Comparison of ENCODE assay signal across 8 mouse cellular contexts in the genomic region with DNA sequence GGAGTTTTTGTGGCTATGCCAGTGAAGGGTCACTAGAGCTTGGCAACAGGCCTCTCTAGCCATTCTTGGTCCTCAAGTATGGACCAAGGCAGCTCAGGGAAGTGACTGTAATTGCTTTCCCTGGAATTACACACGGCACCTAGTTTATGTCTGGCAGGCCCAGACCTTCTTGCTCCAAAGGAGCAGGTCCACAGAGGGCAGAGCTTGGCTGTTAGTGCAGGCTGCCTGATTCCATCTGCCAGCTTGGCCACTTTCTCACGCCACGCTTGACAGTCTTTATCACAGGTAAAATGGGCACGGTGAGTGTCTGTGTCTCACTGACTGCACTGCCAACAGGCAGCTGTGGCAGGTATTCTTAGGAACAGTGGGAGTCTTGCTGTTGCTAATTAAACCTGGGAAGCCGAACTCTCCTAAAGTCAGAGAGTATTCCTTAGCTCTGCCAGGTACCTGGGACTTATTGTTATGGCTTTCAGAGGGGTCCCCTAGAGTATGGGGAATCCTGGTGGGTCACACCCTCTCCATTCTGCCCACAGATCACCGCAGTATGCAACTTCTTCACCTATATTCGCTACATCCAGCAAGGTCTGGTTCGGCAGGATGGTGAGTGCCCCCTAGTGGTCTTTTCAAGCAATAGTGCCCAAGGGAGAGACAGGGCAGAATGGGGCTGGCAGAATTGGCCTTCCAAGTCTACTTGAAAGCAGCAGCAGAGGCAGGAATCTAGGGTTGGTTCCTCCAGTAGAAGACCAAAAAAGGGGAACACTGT. TPM values are rescaled to one million over a fixed set of nuclear protein-coding genes. Genes with fewer than 3 reads are reported as not detected.
DNase-seq lines count a peak whose midpoint lies in the region; ATAC-seq and TF ChIP-seq lines count a peak whose summit lies in the region.

No protein-coding gene starts in this region.

- TF ChIP-seq CTCF in heart, adult 2 months (IDR thresholded peaks at IDR 0.05): peak; percentile 92
- peak; percentile 94 for TF ChIP-seq CTCF in stomach, postnatal 0 days (IDR thresholded peaks at IDR 0.05; ENCODE audit: low read depth)

- no peaks in the 10 kb centered on the region for H3K9me3 ChIP-seq in heart, embryonic 11.5 days (replicated peaks; ENCODE audit: control insufficient read depth, low read length)
- H3K9me3 ChIP-seq in forebrain, embryonic 13.5 days (replicated peaks): no peaks in the 10 kb centered on the region
- H3K9me3 ChIP-seq in intestine, embryonic 15.5 days: no peaks in the 10 kb centered on the region
- no peaks in the 10 kb centered on the region for H3K9me3 ChIP-seq in midbrain, embryonic 15.5 days
- no peaks in the 10 kb centered on the region for H3K9me3 ChIP-seq in stomach, postnatal 0 days (ENCODE audit: control insufficient read depth, low read length)

- H3K9ac ChIP-seq in heart, adult 2 months (ENCODE audit: low read depth, low read length): no peak overlapping the region
- H3K9ac ChIP-seq in heart, embryonic 11.5 days (ENCODE audit: low read depth, low read length): no peak overlapping the region
- H3K9ac ChIP-seq in forebrain, embryonic 13.5 days: no peak overlapping the region
- H3K9ac ChIP-seq in intestine, embryonic 15.5 days: no peak overlapping the region
- H3K9ac ChIP-seq in midbrain, embryonic 15.5 days: no peak overlapping the region
- H3K9ac ChIP-seq in stomach, postnatal 0 days (ENCODE audit: low read length): no peak overlapping the region

- no peak for TF ChIP-seq POLR2A in heart, adult 2 months (IDR thresholded peaks at IDR 0.05; ENCODE audit: insufficient read depth, low read depth, low read length)

- H3K4me1 ChIP-seq in heart, adult 2 months (ENCODE audit: control insufficient read depth, insufficient read depth, low read length): no peaks in the 10 kb centered on the region
- peaks cover 1% of the 10 kb centered on the region for H3K4me1 ChIP-seq in heart, embryonic 11.5 days (ENCODE audit: control insufficient read depth, insufficient read depth, low read length)
- H3K4me1 ChIP-seq in forebrain, embryonic 13.5 days: no peaks in the 10 kb centered on the region
- H3K4me1 ChIP-seq in intestine, embryonic 15.5 days (replicated peaks): peaks cover 6% of the 10 kb centered on the region; the same call in 1 of the 2 replicates
- H3K4me1 ChIP-seq in midbrain, embryonic 15.5 days: no peaks in the 10 kb centered on the region
- no peaks in the 10 kb centered on the region for H3K4me1 ChIP-seq in stomach, postnatal 0 days (replicated peaks; ENCODE audit: control insufficient read depth, insufficient read depth)

- H3K27me3 ChIP-seq in heart, adult 2 months (ENCODE audit: control insufficient read depth, insufficient read depth, low read length): no peaks in the 10 kb centered on the region
- no peaks in the 10 kb centered on the region for H3K27me3 ChIP-seq in heart, embryonic 11.5 days (ENCODE audit: control insufficient read depth, insufficient read depth, low read length)
- no peaks in the 10 kb centered on the region for H3K27me3 ChIP-seq in forebrain, embryonic 13.5 days
- H3K27me3 ChIP-seq in intestine, embryonic 15.5 days (replicated peaks): no peaks in the 10 kb centered on the region
- no peaks in the 10 kb centered on the region for H3K27me3 ChIP-seq in midbrain, embryonic 15.5 days (replicated peaks)
- H3K27me3 ChIP-seq in stomach, postnatal 0 days (ENCODE audit: control insufficient read depth, insufficient read depth, low read length): no peaks in the 10 kb centered on the region

- ATAC-seq in heart, embryonic 11.5 days (replicated peaks; ENCODE audit: insufficient number of reproducible peaks, low FRiP score, low TSS enrichment): no peak
- ATAC-seq in forebrain, embryonic 13.5 days: peak; percentile 76
- ATAC-seq in intestine, embryonic 15.5 days: peak; percentile 56
- peak; percentile 57 for ATAC-seq in midbrain, embryonic 15.5 days (replicated peaks)
- ATAC-seq in stomach, postnatal 0 days (ENCODE audit: low FRiP score, low TSS enrichment): peak; percentile 46

- no peaks in the 10 kb centered on the region for H3K79me2 ChIP-seq in heart, adult 2 months (replicated peaks; ENCODE audit: control insufficient read depth, insufficient read depth, low read length)

- intact Hi-C loops in heart, adult 2 months (cut with DNase I): loop anchor here (1.0 to 2.0 kb wide), 2 partner anchors 33 to 117 kb away; no protein-coding TSS in a partner anchor

- no peak overlapping the region for H3K27ac ChIP-seq in heart, adult 2 months
- no peak overlapping the region for H3K27ac ChIP-seq in heart, embryonic 11.5 days (ENCODE audit: low read depth, low read length)
- H3K27ac ChIP-seq in forebrain, embryonic 13.5 days: no peak overlapping the region
- H3K27ac ChIP-seq in intestine, embryonic 15.5 days: no peak overlapping the region
- no peak overlapping the region for H3K27ac ChIP-seq in midbrain, embryonic 15.5 days
- H3K27ac ChIP-seq in stomach, postnatal 0 days (replicated peaks): no peak overlapping the region

- 0 out of 2 replicates have a peak, but pooled peaks have one; percentile 46 for TF ChIP-seq EP300 in heart, adult 2 months (IDR thresholded peaks at IDR 0.05; ENCODE audit: insufficient read depth, low read depth, low read length)
- TF ChIP-seq EP300 in stomach, postnatal 0 days (optimal IDR thresholded peaks at IDR 0.05): no peak

- peak; percentile 62 to 64 for DNase-seq in heart, adult 2 months
- DNase-seq in c-Kit-positive CD71-positive TER-119-positive erythroid progenitor cells, embryonic 14.5 days (ENCODE audit: low spot score): peak; percentile 69
- peak; percentile 68 for DNase-seq in liver
- DNase-seq in stomach, postnatal 0 days (ENCODE audit: low spot score): peak; percentile 53

- no peaks in the 10 kb centered on the region for H3K36me3 ChIP-seq in heart, adult 2 months (ENCODE audit: control insufficient read depth, insufficient read depth, low read length)
- H3K36me3 ChIP-seq in heart, embryonic 11.5 days (ENCODE audit: control insufficient read depth, insufficient read depth, low read length): peaks cover 3% of the 10 kb centered on the region; the same call in 1 of the 2 replicates
- no peaks in the 10 kb centered on the region for H3K36me3 ChIP-seq in forebrain, embryonic 13.5 days (ENCODE audit: poor library complexity, severe bottlenecking)
- no peaks in the 10 kb centered on the region for H3K36me3 ChIP-seq in intestine, embryonic 15.5 days
- H3K36me3 ChIP-seq in midbrain, embryonic 15.5 days (replicated peaks): no peaks in the 10 kb centered on the region
- H3K36me3 ChIP-seq in stomach, postnatal 0 days (ENCODE audit: control insufficient read depth, insufficient read depth, low read length): no peaks in the 10 kb centered on the region; the same call in 1 of the 2 replicates

- WGBS in heart, adult 2 months: 38% methylated on average over 8 of the region's 8 CpGs
- 42% methylated on average over 8 of the region's 8 CpGs for WGBS in heart, embryonic 11.5 days (ENCODE audit: insufficient replicate concordance)
- 31% methylated on average over 8 of the region's 8 CpGs for WGBS in forebrain, embryonic 13.5 days
- WGBS in intestine, embryonic 15.5 days: 43% methylated on average over 8 of the region's 8 CpGs
- 33% methylated on average over 8 of the region's 8 CpGs for WGBS in midbrain, embryonic 15.5 days
- WGBS in stomach, postnatal 0 days: 40% methylated on average over 8 of the region's 8 CpGs

- no peak overlapping the region for H3K4me3 ChIP-seq in heart, adult 2 months
- H3K4me3 ChIP-seq in heart, embryonic 11.5 days (ENCODE audit: low read depth, low read length): no peak overlapping the region
- no peak overlapping the region for H3K4me3 ChIP-seq in forebrain, embryonic 13.5 days
- no peak overlapping the region for H3K4me3 ChIP-seq in intestine, embryonic 15.5 days (replicated peaks)
- H3K4me3 ChIP-seq in midbrain, embryonic 15.5 days: no peak overlapping the region
- H3K4me3 ChIP-seq in stomach, postnatal 0 days (ENCODE audit: low read depth, low read length): no peak overlapping the region

- H3K4me2 ChIP-seq in heart, embryonic 11.5 days: no peak overlapping the region
- no peak overlapping the region for H3K4me2 ChIP-seq in forebrain, embryonic 13.5 days
- H3K4me2 ChIP-seq in intestine, embryonic 15.5 days (replicated peaks): no peak overlapping the region
- H3K4me2 ChIP-seq in midbrain, embryonic 15.5 days: no peak overlapping the region
- no peak overlapping the region for H3K4me2 ChIP-seq in stomach, postnatal 0 days (replicated peaks; ENCODE audit: low read depth)

RNA-seq across cellular contexts. Expression of gene Fads3, which starts 8.0 kb away (rescaled TPM):
- total RNA-seq in heart, adult 2 months (2021): 10 to 100 TPM; 29.7 to 33.7 TPM
- polyA plus RNA-seq in heart, adult 2 months (2012; rRNA removed): 104 and 135 TPM in 2 replicates
- polyA plus RNA-seq in heart, embryonic 11.5 days (2014; fragmentation: Nextera tagmentation; extraction: Ambion mirVana): 15.8 and 17.9 TPM in 2 replicates
- 5.8 TPM in 2 replicates for polyA plus RNA-seq in forebrain, embryonic 13.5 days (2015; fragmentation: Nextera tagmentation; extraction: Ambion mirVana)
- 15.1 and 16.3 TPM in 2 replicates for polyA plus RNA-seq in intestine, embryonic 15.5 days (2015; fragmentation: Nextera tagmentation; extraction: Ambion mirVana)
- 25.8 and 27.1 TPM in 2 replicates for polyA plus RNA-seq in midbrain, embryonic 15.5 days (2015; fragmentation: Nextera tagmentation; extraction: Ambion mirVana)
- 27.5 and 31.2 TPM in 2 replicates for polyA plus RNA-seq in stomach, postnatal 0 days (2015; fragmentation: Nextera tagmentation; extraction: Ambion mirVana)

RNA-seq across cellular contexts. Expression of gene Rab3il1, which starts 31.9 kb away (rescaled TPM):
- total RNA-seq in heart, adult 2 months (2021): 1 to 10 TPM; 5.9 to 6.5 TPM
- polyA plus RNA-seq in heart, adult 2 months (2012; rRNA removed): 11.1 and 14.2 TPM in 2 replicates
- 50.8 and 54.0 TPM in 2 replicates for polyA plus RNA-seq in heart, embryonic 11.5 days (2014; fragmentation: Nextera tagmentation; extraction: Ambion mirVana)
- polyA plus RNA-seq in forebrain, embryonic 13.5 days (2015; fragmentation: Nextera tagmentation; extraction: Ambion mirVana): 14.4 and 15.2 TPM in 2 replicates
- 34.7 and 35.0 TPM in 2 replicates for polyA plus RNA-seq in intestine, embryonic 15.5 days (2015; fragmentation: Nextera tagmentation; extraction: Ambion mirVana)
- polyA plus RNA-seq in midbrain, embryonic 15.5 days (2015; fragmentation: Nextera tagmentation; extraction: Ambion mirVana): 24.5 and 29.2 TPM in 2 replicates
- 14.7 and 14.8 TPM in 2 replicates for polyA plus RNA-seq in stomach, postnatal 0 days (2015; fragmentation: Nextera tagmentation; extraction: Ambion mirVana)

RNA-seq across cellular contexts. Expression of gene Best1, which starts 32.0 kb away (rescaled TPM):
- total RNA-seq in heart, adult 2 months (2021): under 1 TPM; 0.10 to 0.11 TPM
- 0.45 and 0.47 TPM in 2 replicates for polyA plus RNA-seq in heart, adult 2 months (2012; rRNA removed)
- polyA plus RNA-seq in heart, embryonic 11.5 days (2014; fragmentation: Nextera tagmentation; extraction: Ambion mirVana): 0.10 and 0.41 TPM in 2 replicates
- 0.76 and 1.2 TPM in 2 replicates for polyA plus RNA-seq in forebrain, embryonic 13.5 days (2015; fragmentation: Nextera tagmentation; extraction: Ambion mirVana)
- 0.50 and 0.58 TPM in 2 replicates for polyA plus RNA-seq in intestine, embryonic 15.5 days (2015; fragmentation: Nextera tagmentation; extraction: Ambion mirVana)
- 1.7 and 3.2 TPM in 2 replicates for polyA plus RNA-seq in midbrain, embryonic 15.5 days (2015; fragmentation: Nextera tagmentation; extraction: Ambion mirVana)
- polyA plus RNA-seq in stomach, postnatal 0 days (2015; fragmentation: Nextera tagmentation; extraction: Ambion mirVana): 0.36 and 0.58 TPM in 2 replicates

RNA-seq across cellular contexts. Expression of gene Fth1, which starts 53.0 kb away (rescaled TPM):
- 1,000 to 10,000 TPM; 2,956 to 3,430 TPM for total RNA-seq in heart, adult 2 months (2021)
- 2,611 and 2,797 TPM in 2 replicates for polyA plus RNA-seq in heart, adult 2 months (2012; rRNA removed)
- 1,994 and 2,294 TPM in 2 replicates for polyA plus RNA-seq in heart, embryonic 11.5 days (2014; fragmentation: Nextera tagmentation; extraction: Ambion mirVana)
- polyA plus RNA-seq in forebrain, embryonic 13.5 days (2015; fragmentation: Nextera tagmentation; extraction: Ambion mirVana): 1,364 and 1,444 TPM in 2 replicates
- polyA plus RNA-seq in intestine, embryonic 15.5 days (2015; fragmentation: Nextera tagmentation; extraction: Ambion mirVana): 1,893 and 1,941 TPM in 2 replicates
- 1,452 and 1,467 TPM in 2 replicates for polyA plus RNA-seq in midbrain, embryonic 15.5 days (2015; fragmentation: Nextera tagmentation; extraction: Ambion mirVana)
- polyA plus RNA-seq in stomach, postnatal 0 days (2015; fragmentation: Nextera tagmentation; extraction: Ambion mirVana): 2,976 and 2,992 TPM in 2 replicates
